Mouse (Mus musculus): ENCODE results near the gene Il9r. TPM values are rescaled to one million over a fixed set of nuclear protein-coding genes. Genes with fewer than 3 reads are reported as not detected.

Gene Il9r
- polyA plus RNA-seq, 1 experiment from 2014 or later = not detected

DNA sequence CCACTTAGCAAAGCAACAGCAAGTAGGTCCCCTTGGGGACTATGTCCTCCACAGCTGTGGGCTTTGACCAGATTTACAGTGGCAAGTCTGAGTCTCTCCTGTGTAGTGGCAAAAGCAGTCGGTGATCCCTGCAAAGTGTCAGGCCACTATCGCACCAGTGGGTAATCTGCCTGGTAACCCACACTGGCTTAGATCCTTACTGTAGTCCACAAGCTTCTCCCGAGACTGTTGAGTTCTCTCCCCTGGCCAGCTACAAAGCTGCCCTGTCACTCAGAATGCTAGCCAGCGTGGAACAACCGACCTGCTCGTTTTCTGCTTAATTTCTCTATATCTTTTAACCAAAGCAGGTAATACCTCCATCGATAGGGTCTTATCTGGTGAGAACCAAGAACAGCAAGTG is 39.7 kb downstream of the Il9r start:
- no peak overlapping the region for H3K27ac ChIP-seq
- no peak overlapping the region for H3K4me3 ChIP-seq
- DNase-seq (ENCODE audit: low spot score) = no peak
- H3K36me3 ChIP-seq = no peaks in the 10 kb centered on the region
- peaks cover 30% of the 10 kb centered on the region for H3K27me3 ChIP-seq (ENCODE audit: insufficient read depth, poor library complexity, severe bottlenecking)
- H3K4me1 ChIP-seq (replicated peaks) = peaks cover 41% of the 10 kb centered on the region
- H3K9me3 ChIP-seq = no peaks in the 10 kb centered on the region
- WGBS = 81% methylated on average over 7 of the region's 7 CpGs

DNA sequence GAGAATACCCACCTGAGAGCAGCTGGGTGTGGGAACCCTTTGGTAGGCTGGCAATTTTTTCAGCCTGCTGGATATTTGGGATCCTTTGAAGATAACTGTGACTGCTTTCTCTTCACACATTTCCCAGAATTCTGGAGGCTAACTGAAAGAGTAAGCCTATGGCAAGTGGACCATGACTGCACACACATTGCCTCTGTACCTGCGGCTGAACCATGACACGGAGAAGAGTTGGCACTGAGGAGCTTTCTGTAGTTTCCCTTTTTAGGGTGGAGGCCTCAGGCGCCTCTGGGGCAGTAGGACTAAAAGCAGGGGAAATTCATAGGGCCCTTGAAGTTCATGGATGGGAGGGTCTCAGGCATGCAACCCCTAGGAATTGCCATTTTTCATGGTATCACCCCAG is 40.9 kb downstream of the Il9r start:
- DNase-seq (ENCODE audit: low spot score) = no peak
- H3K4me1 ChIP-seq (replicated peaks) = peaks cover 41% of the 10 kb centered on the region
- WGBS = 89% methylated on average over 3 of the region's 3 CpGs
- peaks cover 30% of the 10 kb centered on the region for H3K27me3 ChIP-seq (ENCODE audit: insufficient read depth, poor library complexity, severe bottlenecking)
- H3K27ac ChIP-seq = peak overlapping the region; percentile 18; the same call in 1 of the 2 replicates
- no peaks in the 10 kb centered on the region for H3K9me3 ChIP-seq
- no peaks in the 10 kb centered on the region for H3K36me3 ChIP-seq
- no peak overlapping the region for H3K4me3 ChIP-seq

DNA sequence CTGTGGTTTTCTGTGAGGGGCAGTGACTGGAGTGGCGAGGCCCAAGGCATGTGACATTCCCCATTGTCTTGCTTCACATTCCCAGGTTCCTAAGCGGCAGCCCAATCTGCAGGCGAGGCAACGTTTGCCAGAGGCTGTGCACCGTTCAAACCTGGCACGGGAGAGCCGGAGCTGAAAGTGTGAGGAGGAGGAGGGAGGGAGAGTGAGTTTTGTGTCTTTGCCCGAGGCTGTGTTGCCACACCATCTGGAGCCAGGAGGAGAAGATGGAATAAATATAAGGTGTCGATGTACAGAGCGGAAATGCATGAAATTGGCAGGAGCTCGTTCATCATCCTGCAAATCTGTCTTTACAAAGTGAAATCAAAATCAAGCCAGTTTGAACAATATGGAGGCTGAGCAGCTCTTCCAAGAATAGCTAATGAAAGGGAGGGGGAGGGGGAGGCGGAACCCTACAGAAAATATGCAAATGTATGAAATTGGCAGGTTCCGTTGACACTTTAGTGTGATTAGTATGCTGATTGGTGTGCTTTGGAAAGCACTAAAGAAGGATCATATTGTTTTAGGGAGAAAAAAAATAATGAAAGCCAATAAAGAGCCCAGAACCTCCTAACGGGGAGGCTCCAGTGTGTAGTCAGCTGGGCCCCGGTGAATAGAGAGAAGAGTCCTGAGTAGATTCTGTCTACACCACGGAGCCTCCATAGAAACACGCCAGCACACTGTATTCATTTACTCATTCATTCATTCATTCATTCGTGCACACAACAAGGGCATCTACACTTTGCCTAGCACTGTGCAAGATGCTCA is 42.1 kb downstream of the Il9r start:
- peaks cover 41% of the 10 kb centered on the region for H3K4me1 ChIP-seq (replicated peaks)
- H3K27me3 ChIP-seq (ENCODE audit: insufficient read depth, poor library complexity, severe bottlenecking) = peaks cover 30% of the 10 kb centered on the region
- H3K9me3 ChIP-seq = no peaks in the 10 kb centered on the region
- peak overlapping the region; percentile 81 for H3K27ac ChIP-seq
- 54% methylated on average over 18 of the region's 18 CpGs for WGBS
- H3K36me3 ChIP-seq = no peaks in the 10 kb centered on the region
- DNase-seq (ENCODE audit: low spot score) = peak; percentile 55
- no peak overlapping the region for H3K4me3 ChIP-seq

GRCm38 (mm10) chr11:32156854-32157630 is 43.0 kb downstream of the Il9r start:
- no peak for DNase-seq (ENCODE audit: low spot score)
- 83% methylated on average over 7 of the region's 7 CpGs for WGBS
- no peaks in the 10 kb centered on the region for H3K36me3 ChIP-seq
- H3K27me3 ChIP-seq (ENCODE audit: insufficient read depth, poor library complexity, severe bottlenecking) = peaks cover 30% of the 10 kb centered on the region
- no peak overlapping the region for H3K4me3 ChIP-seq
- H3K27ac ChIP-seq = peak overlapping the region; percentile 81
- no peaks in the 10 kb centered on the region for H3K9me3 ChIP-seq
- peaks cover 35% of the 10 kb centered on the region for H3K4me1 ChIP-seq (replicated peaks)

DNA sequence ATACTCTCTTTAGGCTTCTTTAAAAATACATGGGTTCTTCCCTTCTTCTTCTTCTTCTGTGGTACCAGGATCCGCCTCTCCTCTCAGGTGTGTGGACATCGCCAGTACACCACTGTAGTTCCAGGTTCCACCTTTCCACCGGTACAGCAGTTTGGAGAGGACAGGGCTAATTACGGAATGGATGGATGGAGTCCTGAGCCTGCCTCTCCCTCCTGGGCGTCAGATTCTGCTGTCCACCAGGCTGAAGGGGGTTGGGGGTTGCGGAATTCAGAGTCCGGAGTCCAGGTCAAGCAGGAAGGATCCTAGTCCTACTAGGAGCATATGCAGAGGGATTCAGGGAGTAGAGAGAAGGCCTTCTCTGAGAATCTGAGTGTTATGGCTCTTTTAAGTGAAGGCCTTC is 46.9 kb downstream of the Il9r start:
- DNase-seq (ENCODE audit: low spot score) = no peak
- no peaks in the 10 kb centered on the region for H3K27me3 ChIP-seq (ENCODE audit: insufficient read depth, poor library complexity, severe bottlenecking)
- H3K36me3 ChIP-seq = no peaks in the 10 kb centered on the region
- no peak overlapping the region for H3K4me3 ChIP-seq
- H3K27ac ChIP-seq = no peak overlapping the region
- H3K9me3 ChIP-seq = no peaks in the 10 kb centered on the region
- 92% methylated on average over 7 of the region's 7 CpGs for WGBS
- H3K4me1 ChIP-seq (replicated peaks) = peaks cover 11% of the 10 kb centered on the region

DNA sequence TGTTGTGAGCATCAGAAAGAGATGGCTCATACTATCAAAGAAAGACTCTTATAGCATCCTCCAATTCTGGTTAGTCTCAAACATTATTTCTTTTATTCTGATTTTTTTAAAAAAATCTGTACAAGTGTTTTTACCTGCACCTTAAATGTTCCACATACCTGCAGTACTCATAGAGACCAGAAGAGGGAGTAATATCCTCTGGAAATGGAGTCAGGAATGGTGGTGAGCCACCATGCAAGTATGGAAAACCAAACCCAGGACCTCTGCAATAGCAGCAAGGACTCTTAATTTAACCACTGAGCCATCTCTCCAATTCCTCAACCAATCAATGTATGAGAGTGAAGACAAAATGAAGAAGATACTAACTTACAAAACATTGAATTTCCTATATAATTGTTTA is 47.3 kb downstream of the Il9r start:
- Histone ChIP-seq H3K4me1 (replicated peaks) (peaks cover 7% of the 10 kb centered on the region), H3K27ac (no peak overlapping the region), H3K4me3 (no peak overlapping the region), H3K27me3 (ENCODE audit: insufficient read depth, poor library complexity, severe bottlenecking) (no peaks in the 10 kb centered on the region), H3K9me3 (no peaks in the 10 kb centered on the region), H3K36me3 (no peaks in the 10 kb centered on the region)
- DNase-seq (ENCODE audit: low spot score) = no peak

- Histone ChIP-seq H3K27ac (no peak overlapping the region), H3K4me1 (replicated peaks) (no peaks in the 10 kb centered on the region), H3K9me3 (no peaks in the 10 kb centered on the region), H3K36me3 (no peaks in the 10 kb centered on the region), H3K27me3 (ENCODE audit: insufficient read depth, poor library complexity, severe bottlenecking) (no peaks in the 10 kb centered on the region), H3K4me3 (no peak overlapping the region)
- WGBS = 92% methylated on average over 5 of the region's 5 CpGs
- no peak for DNase-seq (ENCODE audit: low spot score)
Measured at GRCm38 (mm10) chr11:32151243-32151642, 48.8 kb downstream of the Il9r start.

GRCm38 (mm10) chr11:32149605-32150004 is 50.5 kb downstream of the Il9r start:
- Histone ChIP-seq H3K36me3 (no peaks in the 10 kb centered on the region), H3K27ac (no peak overlapping the region), H3K4me3 (no peak overlapping the region), H3K27me3 (ENCODE audit: insufficient read depth, poor library complexity, severe bottlenecking) (no peaks in the 10 kb centered on the region), H3K4me1 (replicated peaks) (no peaks in the 10 kb centered on the region), H3K9me3 (no peaks in the 10 kb centered on the region)
- WGBS = 82% methylated on average over 11 of the region's 11 CpGs
- no peak for DNase-seq (ENCODE audit: low spot score)

GRCm38 (mm10) chr11:32142771-32143170 is 57.3 kb downstream of the Il9r start:
- H3K9me3 ChIP-seq = no peaks in the 10 kb centered on the region
- no peaks in the 10 kb centered on the region for H3K36me3 ChIP-seq
- no peak for DNase-seq (ENCODE audit: low spot score)
- H3K4me3 ChIP-seq = no peak overlapping the region
- H3K4me1 ChIP-seq (replicated peaks) = peaks cover 38% of the 10 kb centered on the region
- peak overlapping the region; percentile 30; the same call in 1 of the 2 replicates for H3K27ac ChIP-seq
- 82% methylated on average over 5 of the region's 5 CpGs for WGBS
- no peaks in the 10 kb centered on the region for H3K27me3 ChIP-seq (ENCODE audit: insufficient read depth, poor library complexity, severe bottlenecking)

- H3K27ac ChIP-seq = peak overlapping the region; percentile 30
- no peak for DNase-seq (ENCODE audit: low spot score)
Measured at GRCm38 (mm10) chr11:32141627-32142586, 58.2 kb downstream of the Il9r start.

GRCm38 (mm10) chr11:32141034-32141433 is 59.0 kb downstream of the Il9r start:
- H3K27ac ChIP-seq = no peak overlapping the region
- no peaks in the 10 kb centered on the region for H3K27me3 ChIP-seq (ENCODE audit: insufficient read depth, poor library complexity, severe bottlenecking)
- no peaks in the 10 kb centered on the region for H3K9me3 ChIP-seq
- WGBS = 19% methylated on average over 2 of the region's 2 CpGs
- H3K36me3 ChIP-seq = no peaks in the 10 kb centered on the region
- no peak overlapping the region for H3K4me3 ChIP-seq
- H3K4me1 ChIP-seq (replicated peaks) = peaks cover 41% of the 10 kb centered on the region
- peak; percentile 78 for DNase-seq (ENCODE audit: low spot score)

More at GRCm38 (mm10) chr11:32141627-32142586, 58.2 kb downstream of the Il9r start:
- WGBS = 68% methylated on average over 15 of the region's 15 CpGs
- Histone ChIP-seq H3K4me3 (no peak overlapping the region), H3K9me3 (no peaks in the 10 kb centered on the region), H3K4me1 (replicated peaks) (peaks cover 40% of the 10 kb centered on the region), H3K27me3 (ENCODE audit: insufficient read depth, poor library complexity, severe bottlenecking) (no peaks in the 10 kb centered on the region), H3K36me3 (no peaks in the 10 kb centered on the region)

GRCm38 (mm10) chr11:32139528-32139961 is 60.5 kb downstream of the Il9r start:
- H3K4me1 ChIP-seq (replicated peaks) = peaks cover 44% of the 10 kb centered on the region
- DNase-seq (ENCODE audit: low spot score) = no peak
- no peaks in the 10 kb centered on the region for H3K9me3 ChIP-seq
- WGBS = 70% methylated on average over 6 of the region's 6 CpGs
- H3K4me3 ChIP-seq = no peak overlapping the region
- no peaks in the 10 kb centered on the region for H3K36me3 ChIP-seq
- no peaks in the 10 kb centered on the region for H3K27me3 ChIP-seq (ENCODE audit: insufficient read depth, poor library complexity, severe bottlenecking)
- peak overlapping the region; percentile 57; the same call in 1 of the 2 replicates for H3K27ac ChIP-seq
